Mouse (Mus musculus) heart, embryonic 11.5 days (tissue): ENCODE data around the gene Pla2g4b. TPM values are rescaled to one million over a fixed set of nuclear protein-coding genes. Genes with fewer than 3 reads are reported as not detected.

ENCODE experiments used
- ATAC-seq: fragments of 200-750 bp; cut with Nextera tagmentation; replicated peaks from 2 replicates; pipeline ENCODE4 v1.8.0; 2017; ENCODE audit warnings: moderate library complexity; ENCODE audit not compliant: insufficient number of reproducible peaks, low FRiP score, low TSS enrichment
- H3K27ac ChIP-seq: fragments of 300-500 bp; sonication (generic); 2 replicates; pipeline ENCODE4 v1.5.1; 2014; ENCODE audit warnings: mild to moderate bottlenecking, low read depth, low read length
- H3K27me3 ChIP-seq: fragments of 300-500 bp; sonication (generic); 2 replicates; pipeline ENCODE4 v1.6.1; 2014; ENCODE audit warnings: mild to moderate bottlenecking, low read length, mixed read lengths; ENCODE audit not compliant: control insufficient read depth, insufficient read depth
- H3K36me3 ChIP-seq: fragments of 300-500 bp; sonication (generic); 2 replicates; pipeline ENCODE4 v1.6.1; 2014; ENCODE audit warnings: mild to moderate bottlenecking, low read length, moderate library complexity, mixed read lengths; ENCODE audit not compliant: control insufficient read depth, insufficient read depth
- H3K4me1 ChIP-seq: fragments of 300-500 bp; sonication (generic); 2 replicates; pipeline ENCODE4 v1.6.1; 2014; ENCODE audit warnings: low read length; ENCODE audit not compliant: control insufficient read depth, insufficient read depth
- H3K4me2 ChIP-seq: fragments of 300-500 bp; sonication (generic); 2 replicates; pipeline ENCODE4 v1.6.1; 2014; ENCODE audit warnings: mild to moderate bottlenecking, moderate library complexity
- H3K4me3 ChIP-seq: fragments of 300-500 bp; sonication (generic); 2 replicates; pipeline ENCODE4 v1.5.1; 2014; ENCODE audit warnings: low read depth, low read length
- H3K9ac ChIP-seq: fragments of 300-500 bp; sonication (generic); 2 replicates; pipeline ENCODE4 v1.6.1; 2014; ENCODE audit warnings: mild to moderate bottlenecking, low read depth, low read length, moderate library complexity
- H3K9me3 ChIP-seq: fragments of 300-500 bp; sonication (generic); replicated peaks from 2 replicates; pipeline ENCODE4 v1.6.1; 2016; ENCODE audit warnings: low read length; ENCODE audit not compliant: control insufficient read depth
- WGBS: fragments of 180-500 bp; shearing (Covaris S2); extraction: QIAGEN DNeasy Blood & Tissue Kit; methylation state at CpG from one replicate; pipeline ENCODE4 v1.1.7; 2014; ENCODE audit not compliant: insufficient replicate concordance; 5-methylcytosine and 5-hydroxymethylcytosine counted together
- polyA plus RNA-seq: library from polyadenylated mRNA; unstranded; fragments of >200 nt; fragmentation: Nextera tagmentation; extraction: Ambion mirVana; gene quantifications from 2 replicates; pipeline ENCODE4 v1.2.1, GENCODE M21; 2014

Pla2g4b gene
- polyA plus RNA-seq, 1 experiment from 2014 or later: 1.2 TPM

GRCm38 (mm10) chr2:120048173-120048572 lies 15.0 kb downstream of the Pla2g4b start:
- Histone ChIP-seq H3K9me3 (no peaks in the 10 kb centered on the region), H3K4me2 (no peak overlapping the region), H3K27me3 (peaks cover 17% of the 10 kb centered on the region), H3K4me1 (peaks cover 7% of the 10 kb centered on the region), H3K4me3 (no peak overlapping the region), H3K9ac (no peak overlapping the region), H3K27ac (no peak overlapping the region), H3K36me3 (no peaks in the 10 kb centered on the region)
- no peak for ATAC-seq
- WGBS: 63% methylated on average over 9 of the region's 9 CpGs

- no peak for ATAC-seq
- Histone ChIP-seq H3K27me3 (peaks cover 17% of the 10 kb centered on the region), H3K36me3 (no peaks in the 10 kb centered on the region), H3K27ac (no peak overlapping the region), H3K4me2 (no peak overlapping the region), H3K4me1 (peaks cover under 1% of the 10 kb centered on the region), H3K9me3 (no peaks in the 10 kb centered on the region), H3K9ac (no peak overlapping the region), H3K4me3 (no peak overlapping the region)
- WGBS: 44% methylated on average over 10 of the region's 10 CpGs
Observed at GRCm38 (mm10) chr2:120049632-120050274, 16.5 kb downstream of the Pla2g4b start.

- 54% methylated on average over 6 of the region's 6 CpGs for WGBS
- H3K4me3 ChIP-seq: no peak overlapping the region
- H3K4me2 ChIP-seq: no peak overlapping the region
- H3K9me3 ChIP-seq: no peaks in the 10 kb centered on the region
- H3K27me3 ChIP-seq: peaks cover 10% of the 10 kb centered on the region
- H3K36me3 ChIP-seq: no peaks in the 10 kb centered on the region
- no peak for ATAC-seq
- no peak overlapping the region for H3K9ac ChIP-seq
- peaks cover 4% of the 10 kb centered on the region; the same call in 1 of the 2 replicates for H3K4me1 ChIP-seq
- no peak overlapping the region for H3K27ac ChIP-seq
Observed at GRCm38 (mm10) chr2:120051405-120051804, 18.2 kb downstream of the Pla2g4b start.

GRCm38 (mm10) chr2:120054771-120055552 lies 21.7 kb downstream of the Pla2g4b start:
- Histone ChIP-seq H3K27ac (no peak overlapping the region), H3K9ac (no peak overlapping the region), H3K9me3 (no peaks in the 10 kb centered on the region), H3K4me2 (no peak overlapping the region), H3K4me1 (peaks cover 4% of the 10 kb centered on the region; the same call in 1 of the 2 replicates), H3K4me3 (no peak overlapping the region), H3K36me3 (no peaks in the 10 kb centered on the region), H3K27me3 (peaks cover 7% of the 10 kb centered on the region; the same call in 1 of the 2 replicates)
- ATAC-seq: no peak
- 64% methylated on average over 12 of the region's 12 CpGs for WGBS

- Histone ChIP-seq H3K4me3 (no peak overlapping the region), H3K9me3 (no peaks in the 10 kb centered on the region), H3K27me3 (peaks cover 7% of the 10 kb centered on the region; the same call in 1 of the 2 replicates), H3K4me2 (no peak overlapping the region), H3K9ac (no peak overlapping the region), H3K36me3 (no peaks in the 10 kb centered on the region), H3K4me1 (peaks cover 4% of the 10 kb centered on the region; the same call in 1 of the 2 replicates), H3K27ac (no peak overlapping the region)
- 79% methylated on average over 10 of the region's 10 CpGs for WGBS
- no peak for ATAC-seq
Observed at GRCm38 (mm10) chr2:120055923-120056322, 22.7 kb downstream of the Pla2g4b start.

- Histone ChIP-seq H3K4me3 (no peak overlapping the region), H3K9ac (no peak overlapping the region), H3K36me3 (no peaks in the 10 kb centered on the region), H3K27me3 (peaks cover 11% of the 10 kb centered on the region; the same call in 1 of the 2 replicates), H3K27ac (no peak overlapping the region), H3K4me1 (peaks cover 4% of the 10 kb centered on the region; the same call in 1 of the 2 replicates), H3K9me3 (no peaks in the 10 kb centered on the region), H3K4me2 (no peak overlapping the region)
- ATAC-seq: no peak
- 77% methylated on average over 4 of the region's 4 CpGs for WGBS
Observed at GRCm38 (mm10) chr2:120058818-120059217, 25.6 kb downstream of the Pla2g4b start.

- H3K27me3 ChIP-seq: peaks cover 11% of the 10 kb centered on the region; the same call in 1 of the 2 replicates
- no peak overlapping the region for H3K27ac ChIP-seq
- no peak overlapping the region for H3K4me2 ChIP-seq
- peaks cover 4% of the 10 kb centered on the region; the same call in 1 of the 2 replicates for H3K4me1 ChIP-seq
- H3K9ac ChIP-seq: no peak overlapping the region
- H3K4me3 ChIP-seq: no peak overlapping the region
- no peaks in the 10 kb centered on the region for H3K36me3 ChIP-seq
- H3K9me3 ChIP-seq: no peaks in the 10 kb centered on the region
- WGBS: 75% methylated on average over 3 of the region's 3 CpGs
- ATAC-seq: no peak
Observed at GRCm38 (mm10) chr2:120059466-120059865, 26.2 kb downstream of the Pla2g4b start.

- ATAC-seq: no peak
- Histone ChIP-seq H3K4me2 (no peak overlapping the region), H3K9me3 (no peaks in the 10 kb centered on the region), H3K9ac (no peak overlapping the region), H3K27ac (no peak overlapping the region), H3K27me3 (peaks cover 12% of the 10 kb centered on the region; the same call in 1 of the 2 replicates), H3K36me3 (no peaks in the 10 kb centered on the region), H3K4me1 (no peaks in the 10 kb centered on the region; the same call in 1 of the 2 replicates), H3K4me3 (no peak overlapping the region)
- WGBS: 72% methylated on average over 6 of the region's 6 CpGs
Observed at GRCm38 (mm10) chr2:120060190-120060589, 27.0 kb downstream of the Pla2g4b start.
